Mouse (Mus musculus) lung, adult 18-20 months (tissue): ENCODE measurements around the gene Nr2e3.
"Not testable (repeated sequence)": the region's sequence is repeated elsewhere in the genome, so short reads cannot be mapped to it uniquely, and the experiment has no call there.

Source experiments
- DNase-seq, 2 experiments: peaks; one replicate each; pipeline ENCODE4 v3.0.0; 2022; ENCODE audit warnings: mixed read lengths in 2 of 2

The Nr2e3 gene

GRCm38 (mm10) chr9:59960559-59960958 lies at the start of gene Nr2e3:
Nr2e3 (minus strand) TSS chr9:59960659.
- DNase-seq = no peak

GRCm38 (mm10) chr9:60008936-60009335 lies 48.5 kb upstream of the Nr2e3 start:
- DNase-seq = no peak

GRCm38 (mm10) chr9:60002323-60002722 lies 41.9 kb upstream of the Nr2e3 start:
- DNase-seq = no peak

GRCm38 (mm10) chr9:60001444-60001843 lies 41.0 kb upstream of the Nr2e3 start:
- DNase-seq = no peak

- no peak for DNase-seq
Measured at GRCm38 (mm10) chr9:59997725-59998124, 37.3 kb upstream of the Nr2e3 start.

- DNase-seq = no peak
Measured at GRCm38 (mm10) chr9:59991407-59991806, 30.9 kb upstream of the Nr2e3 start.

- peak; percentile 30 to 38 for DNase-seq
Measured at GRCm38 (mm10) chr9:59989864-59990263, 29.4 kb upstream of the Nr2e3 start.

- no peak for DNase-seq
Measured at GRCm38 (mm10) chr9:59985900-59986572, 25.6 kb upstream of the Nr2e3 start.

GRCm38 (mm10) chr9:59981116-59981515 lies 20.7 kb upstream of the Nr2e3 start:
- DNase-seq = no peak

GRCm38 (mm10) chr9:59971263-59971662 lies 10.8 kb upstream of the Nr2e3 start:
- no peak for DNase-seq

- DNase-seq = peak; percentile 22 to 47
Measured at GRCm38 (mm10) chr9:59969383-59969782, 8.9 kb upstream of the Nr2e3 start.

GRCm38 (mm10) chr9:59965046-59965445 lies 4.6 kb upstream of the Nr2e3 start:
- DNase-seq = no peak

GRCm38 (mm10) chr9:59964367-59964766 lies 3.9 kb upstream of the Nr2e3 start:
- peak; percentile 73 to 85 for DNase-seq

- DNase-seq = no peak
Measured at GRCm38 (mm10) chr9:59961201-59961955, 919 bp upstream of the Nr2e3 start.

GRCm38 (mm10) chr9:59959276-59959675 lies 1.2 kb downstream of the Nr2e3 start:
- DNase-seq = peak; percentile 73 to 85

GRCm38 (mm10) chr9:59958115-59958514 lies 2.3 kb downstream of the Nr2e3 start:
- DNase-seq = not testable (repeated sequence)

- no peak for DNase-seq
Measured at GRCm38 (mm10) chr9:59956496-59956895, 4.0 kb downstream of the Nr2e3 start.

- no peak for DNase-seq
Measured at GRCm38 (mm10) chr9:59955692-59956091, 4.8 kb downstream of the Nr2e3 start.

GRCm38 (mm10) chr9:59955199-59955598 lies 5.3 kb downstream of the Nr2e3 start:
- DNase-seq = no peak

- DNase-seq = no peak
Measured at GRCm38 (mm10) chr9:59953556-59953955, 6.9 kb downstream of the Nr2e3 start.

GRCm38 (mm10) chr9:59952515-59953070 lies 7.9 kb downstream of the Nr2e3 start:
- DNase-seq = no peak

- no peak for DNase-seq
Measured at GRCm38 (mm10) chr9:59951943-59952342, 8.5 kb downstream of the Nr2e3 start.

GRCm38 (mm10) chr9:59951001-59951750 lies 9.3 kb downstream of the Nr2e3 start:
- no peak for DNase-seq
